10 mouse cellular contexts compared by ENCODE assay signal in genomic region chr12:80210791-80211612, GRCm38 (mm10). TPM values are rescaled to one million over a fixed set of nuclear protein-coding genes. Genes with fewer than 3 reads are reported as not detected.
DNase-seq lines count a peak whose midpoint lies in the region; ATAC-seq and TF ChIP-seq lines count a peak whose summit lies in the region.
"Had no signal": no experiment of that assay in that cellular context is flagged by ENCODE, and none has a peak within 500 bp of the region (broad histone marks: within the 10 kb centered on the region; RNA-seq: fewer than 3 reads in every experiment).

No protein-coding gene starts in this region.

- no peak overlapping the region for H3K4me2 ChIP-seq in intestine, embryonic 14.5 days (ENCODE audit: low read length)
- H3K4me2 ChIP-seq in intestine, postnatal 0 days (replicated peaks; ENCODE audit: low read depth): no peak overlapping the region
- no peak overlapping the region for H3K4me2 ChIP-seq in intestine, embryonic 16.5 days (ENCODE audit: low read depth, low read length)
- no peak overlapping the region for H3K4me2 ChIP-seq in midbrain, embryonic 11.5 days

- H3K4me3 ChIP-seq in intestine, embryonic 14.5 days (ENCODE audit: low read depth, low read length): no peak overlapping the region
- H3K4me3 ChIP-seq in intestine, postnatal 0 days (ENCODE audit: low read depth, low read length): no peak overlapping the region
- H3K4me3 ChIP-seq in intestine, embryonic 16.5 days (ENCODE audit: low read length): no peak overlapping the region
- H3K4me3 ChIP-seq in midbrain, embryonic 11.5 days (ENCODE audit: low read depth, low read length): no peak overlapping the region
- H3K4me3 ChIP-seq: midbrain, embryonic 10.5 days had no signal

- no peak for ATAC-seq in intestine, embryonic 14.5 days (replicated peaks; ENCODE audit: low FRiP score, low TSS enrichment, low read depth)
- ATAC-seq in intestine, postnatal 0 days: no peak
- 0 out of 2 replicates have a peak, but pooled peaks have one; percentile 5 for ATAC-seq in intestine, embryonic 16.5 days
- no peak for ATAC-seq in midbrain, embryonic 11.5 days (ENCODE audit: low FRiP score)
- no peak for ATAC-seq in frontal cortex, adult (ENCODE audit: low TSS enrichment)

- H3K9me3 ChIP-seq in intestine, embryonic 14.5 days (ENCODE audit: control insufficient read depth, low read length): no peaks in the 10 kb centered on the region
- no peaks in the 10 kb centered on the region for H3K9me3 ChIP-seq in intestine, postnatal 0 days (ENCODE audit: control insufficient read depth)
- H3K9me3 ChIP-seq in intestine, embryonic 16.5 days (ENCODE audit: control insufficient read depth, low read length): no peaks in the 10 kb centered on the region
- H3K9me3 ChIP-seq in midbrain, embryonic 11.5 days (ENCODE audit: control insufficient read depth, low read length): no peaks in the 10 kb centered on the region
- H3K9me3 ChIP-seq: midbrain, embryonic 10.5 days had no signal

- no peak for TF ChIP-seq CTCF in intestine, postnatal 0 days (IDR thresholded peaks at IDR 0.05; ENCODE audit: low read depth)

- 0 out of 2 replicates have a peak overlapping the region, but pooled peaks have one; percentile 11 for H3K27ac ChIP-seq in intestine, embryonic 14.5 days (ENCODE audit: low read depth)
- H3K27ac ChIP-seq in intestine, postnatal 0 days (ENCODE audit: low read depth, low read length): no peak overlapping the region
- 0 out of 2 replicates have a peak overlapping the region, but pooled peaks have one; percentile 43 for H3K27ac ChIP-seq in intestine, embryonic 16.5 days (ENCODE audit: low read length)
- no peak overlapping the region for H3K27ac ChIP-seq in midbrain, embryonic 11.5 days (ENCODE audit: low read depth, low read length)
- H3K27ac ChIP-seq: midbrain, embryonic 10.5 days had no signal

- no peaks in the 10 kb centered on the region for H3K27me3 ChIP-seq in intestine, embryonic 14.5 days (replicated peaks; ENCODE audit: control insufficient read depth, insufficient read depth, low read length)
- no peaks in the 10 kb centered on the region for H3K27me3 ChIP-seq in intestine, postnatal 0 days (replicated peaks; ENCODE audit: control insufficient read depth, insufficient read depth, low read length)
- H3K27me3 ChIP-seq in intestine, embryonic 16.5 days (replicated peaks; ENCODE audit: control insufficient read depth, insufficient read depth, low read length): no peaks in the 10 kb centered on the region
- no peaks in the 10 kb centered on the region for H3K27me3 ChIP-seq in midbrain, embryonic 11.5 days (ENCODE audit: control insufficient read depth, insufficient read depth, low read length)

- H3K9ac ChIP-seq in intestine, embryonic 14.5 days (ENCODE audit: low read length): no peak overlapping the region
- H3K9ac ChIP-seq in intestine, postnatal 0 days (ENCODE audit: low read depth, low read length): no peak overlapping the region
- H3K9ac ChIP-seq in intestine, embryonic 16.5 days (ENCODE audit: low read depth, low read length): no peak overlapping the region
- no peak overlapping the region for H3K9ac ChIP-seq in midbrain, embryonic 11.5 days (ENCODE audit: low read length)

- no peak for DNase-seq in intestine, embryonic 14.5 days (ENCODE audit: low spot score)
- peak; percentile 36 for DNase-seq in thymus, postnatal 25 days
- no peak for DNase-seq in thymus, postnatal 36 days
- DNase-seq in midbrain, embryonic 11.5 days (ENCODE audit: low spot score, missing footprints): no peak
- no peak for DNase-seq in testis, postnatal 14 days (ENCODE audit: low spot score)
- DNase-seq: gastrocnemius, postnatal 25 days had no signal

- H3K36me3 ChIP-seq in intestine, embryonic 14.5 days (ENCODE audit: control insufficient read depth, insufficient read depth, low read length): peaks cover 25% of the 10 kb centered on the region; the same call in 1 of the 2 replicates
- peaks cover 25% of the 10 kb centered on the region for H3K36me3 ChIP-seq in intestine, postnatal 0 days (ENCODE audit: control insufficient read depth, insufficient read depth)
- no peaks in the 10 kb centered on the region for H3K36me3 ChIP-seq in intestine, embryonic 16.5 days (ENCODE audit: control insufficient read depth, insufficient read depth, low read length)
- H3K36me3 ChIP-seq in midbrain, embryonic 11.5 days (ENCODE audit: control insufficient read depth, insufficient read depth, low read length): 0 out of 2 replicates have a peak, but pooled peaks cover under 1% of the 10 kb centered on the region

- peaks cover 40% of the 10 kb centered on the region for H3K4me1 ChIP-seq in intestine, embryonic 14.5 days (replicated peaks; ENCODE audit: control insufficient read depth, insufficient read depth, low read length)
- H3K4me1 ChIP-seq in intestine, postnatal 0 days (replicated peaks; ENCODE audit: control insufficient read depth, insufficient read depth, low read length): peaks cover 7% of the 10 kb centered on the region; the same call in 1 of the 2 replicates
- peaks cover 45% of the 10 kb centered on the region for H3K4me1 ChIP-seq in intestine, embryonic 16.5 days (ENCODE audit: control insufficient read depth, insufficient read depth, low read length)
- no peaks in the 10 kb centered on the region for H3K4me1 ChIP-seq in midbrain, embryonic 11.5 days (ENCODE audit: control insufficient read depth, insufficient read depth, low read length)

- 47% methylated on average over 4 of the region's 4 CpGs for WGBS in intestine, embryonic 14.5 days
- WGBS in intestine, postnatal 0 days: 41% methylated on average over 4 of the region's 4 CpGs
- WGBS in intestine, embryonic 16.5 days: 51% methylated on average over 4 of the region's 4 CpGs
- WGBS in midbrain, embryonic 11.5 days: 67% methylated on average over 4 of the region's 4 CpGs

RNA-seq across cellular contexts. Expression of gene Actn1, which starts 49.2 kb away (rescaled TPM):
- polyA plus RNA-seq in intestine, embryonic 14.5 days (2014; fragmentation: Nextera tagmentation; extraction: Ambion mirVana): 66.0 and 68.6 TPM in 2 replicates
- polyA plus RNA-seq in intestine, postnatal 0 days (2015; fragmentation: Nextera tagmentation; extraction: Ambion mirVana): 28.7 and 29.3 TPM in 2 replicates
- polyA plus RNA-seq in intestine, embryonic 16.5 days (2015; fragmentation: Nextera tagmentation; extraction: Ambion mirVana): 44.5 and 46.8 TPM in 2 replicates
- 17.4 and 19.9 TPM in 2 replicates for polyA plus RNA-seq in midbrain, embryonic 11.5 days (2014; fragmentation: Nextera tagmentation; extraction: Ambion mirVana)

Comparison
In these comparisons a context has a peak if more than half of its experiments do, and no peak if none do; other contexts are left out.
1. H3K27ac ChIP-seq: peak in intestine, embryonic 14.5 days (single experiment) and intestine, embryonic 16.5 days (single experiment); none in intestine, postnatal 0 days (single experiment) and midbrain, embryonic 11.5 days (single experiment).